Mouse (Mus musculus): ENCODE results near the gene Eva1b. TPM values are rescaled to one million over a fixed set of nuclear protein-coding genes. Genes with fewer than 3 reads are reported as not detected.
A peak's percentile ranks its signal among the peaks of the same experiment; 100 is the strongest.

The Eva1b gene
- total RNA-seq (2021) (10 to 100 TPM in 1 of 2 experiments, 1 to 10 TPM in 1; 9.5 to 11.9 TPM), polyA plus RNA-seq (2012; rRNA removed) (15.2 and 19.7 TPM in 2 replicates)
- long read RNA-seq, transcript Eva1b-203 (3 exons, 1,364 nt): major isoform, 5 of 8 reads
- long read RNA-seq, partial matches to known transcripts: 0 of 8 reads
- long read RNA-seq, other reads (novel, unspliced or antisense): 3 of 8 reads

GRCm38 (mm10) chr4:126147533-126148160 lies at the start of gene Eva1b:
Eva1b (plus strand) TSS chr4:126147744.
- 15% methylated on average over 24 of the region's 24 CpGs for WGBS
- Histone ChIP-seq H3K27me3 (ENCODE audit: control insufficient read depth, insufficient read depth, low read length) (no peaks in the 10 kb centered on the region), H3K79me2 (replicated peaks; ENCODE audit: control insufficient read depth, insufficient read depth, low read length) (no peaks in the 10 kb centered on the region), H3K4me1 (ENCODE audit: control insufficient read depth, insufficient read depth, low read length) (peaks cover 20% of the 10 kb centered on the region), H3K27ac (peak within 1 kb of the TSS; percentile 95), H3K4me3 (peak within 1 kb of the TSS; percentile 61), H3K36me3 (ENCODE audit: control insufficient read depth, insufficient read depth, low read length) (no peaks in the 10 kb centered on the region; the same call in 1 of the 2 replicates), H3K9ac (ENCODE audit: low read depth, low read length) (peak within 1 kb of the TSS; percentile 91)
- intact Hi-C loops (cut with DNase I): loop anchor here (2.0 kb wide), 1 partner anchor 35 kb away; no protein-coding TSS in a partner anchor
- DNase-seq: peak; percentile 72
- TF ChIP-seq POLR2A (IDR thresholded peaks at IDR 0.05; ENCODE audit: insufficient read depth, low read depth, low read length) (no peak), CTCF (IDR thresholded peaks at IDR 0.05) (no peak), EP300 (IDR thresholded peaks at IDR 0.05; ENCODE audit: insufficient read depth, low read depth, low read length) (no peak)

GRCm38 (mm10) chr4:126099365-126099764 lies 48.2 kb upstream of the Eva1b start:
- Histone ChIP-seq H3K4me1 (ENCODE audit: control insufficient read depth, insufficient read depth, low read length) (peaks cover 9% of the 10 kb centered on the region), H3K36me3 (ENCODE audit: control insufficient read depth, insufficient read depth, low read length) (0 out of 2 replicates have a peak, but pooled peaks cover 3% of the 10 kb centered on the region), H3K27me3 (ENCODE audit: control insufficient read depth, insufficient read depth, low read length) (no peaks in the 10 kb centered on the region), H3K27ac (no peak overlapping the region; the same call in 1 of the 2 replicates), H3K4me3 (no peak overlapping the region), H3K79me2 (replicated peaks; ENCODE audit: control insufficient read depth, insufficient read depth, low read length) (0 out of 2 replicates have a peak, but pooled peaks cover 2% of the 10 kb centered on the region), H3K9ac (ENCODE audit: low read depth, low read length) (no peak overlapping the region)
- intact Hi-C loops (cut with DNase I): no loop called here
- DNase-seq: no peak
- TF ChIP-seq POLR2A (IDR thresholded peaks at IDR 0.05; ENCODE audit: insufficient read depth, low read depth, low read length) (no peak), CTCF (IDR thresholded peaks at IDR 0.05) (no peak), EP300 (IDR thresholded peaks at IDR 0.05; ENCODE audit: insufficient read depth, low read depth, low read length) (no peak)
- WGBS: 93% methylated on average over 3 of the region's 3 CpGs

- Histone ChIP-seq H3K79me2 (replicated peaks; ENCODE audit: control insufficient read depth, insufficient read depth, low read length) (peaks cover 3% of the 10 kb centered on the region; the same call in 1 of the 2 replicates), H3K27me3 (ENCODE audit: control insufficient read depth, insufficient read depth, low read length) (no peaks in the 10 kb centered on the region), H3K9ac (ENCODE audit: low read depth, low read length) (no peak overlapping the region), H3K27ac (no peak overlapping the region; the same call in 1 of the 2 replicates), H3K4me1 (ENCODE audit: control insufficient read depth, insufficient read depth, low read length) (peaks cover 12% of the 10 kb centered on the region), H3K4me3 (no peak overlapping the region), H3K36me3 (ENCODE audit: control insufficient read depth, insufficient read depth, low read length) (0 out of 2 replicates have a peak, but pooled peaks cover 3% of the 10 kb centered on the region)
- no peak for TF ChIP-seq POLR2A (IDR thresholded peaks at IDR 0.05; ENCODE audit: insufficient read depth, low read depth, low read length)
- TF ChIP-seq CTCF (IDR thresholded peaks at IDR 0.05): no peak
- TF ChIP-seq EP300 (IDR thresholded peaks at IDR 0.05; ENCODE audit: insufficient read depth, low read depth, low read length): no peak
- intact Hi-C loops (cut with DNase I): loop anchor here (5.0 kb wide), 1 partner anchor 162 kb away; the partner anchor contains the start of gene Trappc3
- DNase-seq: no peak
- WGBS: 88% methylated on average over 3 of the region's 3 CpGs
Observed at GRCm38 (mm10) chr4:126100764-126101163, 46.8 kb upstream of the Eva1b start.

- TF ChIP-seq CTCF (IDR thresholded peaks at IDR 0.05): no peak
- TF ChIP-seq POLR2A (IDR thresholded peaks at IDR 0.05; ENCODE audit: insufficient read depth, low read depth, low read length): no peak
- no peak for TF ChIP-seq EP300 (IDR thresholded peaks at IDR 0.05; ENCODE audit: insufficient read depth, low read depth, low read length)
- Histone ChIP-seq H3K27ac (peak overlapping the region; percentile 94), H3K27me3 (ENCODE audit: control insufficient read depth, insufficient read depth, low read length) (no peaks in the 10 kb centered on the region), H3K36me3 (ENCODE audit: control insufficient read depth, insufficient read depth, low read length) (0 out of 2 replicates have a peak, but pooled peaks cover 3% of the 10 kb centered on the region), H3K79me2 (replicated peaks; ENCODE audit: control insufficient read depth, insufficient read depth, low read length) (peaks cover 3% of the 10 kb centered on the region; the same call in 1 of the 2 replicates), H3K4me3 (no peak overlapping the region), H3K4me1 (ENCODE audit: control insufficient read depth, insufficient read depth, low read length) (peaks cover 12% of the 10 kb centered on the region), H3K9ac (ENCODE audit: low read depth, low read length) (no peak overlapping the region)
- WGBS: 51% methylated on average over 7 of the region's 7 CpGs
- DNase-seq: peak; percentile 41 to 47
- intact Hi-C loops (cut with DNase I): loop anchor here (5.0 kb wide), 1 partner anchor 160 kb away; the partner anchor contains the start of gene Trappc3
Observed at GRCm38 (mm10) chr4:126102061-126102841, 45.3 kb upstream of the Eva1b start.

- peak overlapping the region; percentile 52 for H3K9ac ChIP-seq (ENCODE audit: low read depth, low read length)
- peaks cover 2% of the 10 kb centered on the region; the same call in 1 of the 2 replicates for H3K79me2 ChIP-seq (replicated peaks; ENCODE audit: control insufficient read depth, insufficient read depth, low read length)
- peak; percentile 88 to 92 for DNase-seq
- WGBS: 0% methylated on average over 15 of the region's 15 CpGs
- peak overlapping the region; percentile 64 for H3K4me3 ChIP-seq
- intact Hi-C loops (cut with DNase I): loop anchor here (5.0 kb wide), 1 partner anchor 159 kb away; the partner anchor contains the start of gene Trappc3
- H3K27me3 ChIP-seq (ENCODE audit: control insufficient read depth, insufficient read depth, low read length): no peaks in the 10 kb centered on the region
- H3K4me1 ChIP-seq (ENCODE audit: control insufficient read depth, insufficient read depth, low read length): peaks cover 14% of the 10 kb centered on the region
- peak overlapping the region; percentile 94 for H3K27ac ChIP-seq
- 0 out of 2 replicates have a peak, but pooled peaks cover 3% of the 10 kb centered on the region for H3K36me3 ChIP-seq (ENCODE audit: control insufficient read depth, insufficient read depth, low read length)
- TF ChIP-seq CTCF (IDR thresholded peaks at IDR 0.05): no peak
- TF ChIP-seq POLR2A (IDR thresholded peaks at IDR 0.05; ENCODE audit: insufficient read depth, low read depth, low read length): peak; percentile 49
- peak; percentile 63 for TF ChIP-seq EP300 (IDR thresholded peaks at IDR 0.05; ENCODE audit: insufficient read depth, low read depth, low read length)
Observed at GRCm38 (mm10) chr4:126103057-126103581, 44.4 kb upstream of the Eva1b start.

Data from heart, adult 2 months (tissue).